Mouse (Mus musculus) intestine, embryonic 14.5 days (tissue): ENCODE measurements at regions not wholly inside any gene's neighbourhood (a gene's known extent, or its start where the extent isn't known, plus 50 kb on each side); places are given as distances from the start of the nearest gene placed in this dataset.

Experiments used
- ATAC-seq: fragments of 200-750 bp; cut with Nextera tagmentation; replicated peaks from 2 replicates; pipeline ENCODE4 v1.8.0; 2017; ENCODE audit warnings: low read depth, moderate number of reproducible peaks, moderate TSS enrichment, moderate library complexity; ENCODE audit not compliant: low FRiP score, low TSS enrichment
- DNase-seq: peaks from one replicate; pipeline ENCODE4 v3.0.0-alpha.2; 2018; ENCODE audit warnings: low spot score
- H3K27ac ChIP-seq: fragments of 300-500 bp; sonication (generic); 2 replicates; pipeline ENCODE4 v1.5.1; 2014; ENCODE audit warnings: low read depth, mild to moderate bottlenecking, control low read depth
- H3K27me3 ChIP-seq: fragments of 300-500 bp; sonication (generic); replicated peaks from 2 replicates; pipeline ENCODE4 v1.6.1; 2014; ENCODE audit warnings: low read length, control low read depth; ENCODE audit not compliant: control insufficient read depth, insufficient read depth
- H3K36me3 ChIP-seq: fragments of 300-500 bp; sonication (generic); 2 replicates; pipeline ENCODE4 v1.6.1; 2014; ENCODE audit warnings: low read length, control low read depth; ENCODE audit not compliant: control insufficient read depth, insufficient read depth
- H3K4me1 ChIP-seq: fragments of 300-500 bp; sonication (generic); replicated peaks from 2 replicates; pipeline ENCODE4 v1.6.1; 2014; ENCODE audit warnings: low read length, control low read depth, mixed read lengths; ENCODE audit not compliant: control insufficient read depth, insufficient read depth
- H3K4me2 ChIP-seq: fragments of 300-500 bp; sonication (generic); 2 replicates; pipeline ENCODE4 v1.6.1; 2014; ENCODE audit warnings: low read length
- H3K4me3 ChIP-seq: fragments of 300-500 bp; sonication (generic); 2 replicates; pipeline ENCODE4 v1.5.1; 2014; ENCODE audit warnings: low read depth, low read length, control low read depth, mixed read lengths
- H3K9ac ChIP-seq: fragments of 300-500 bp; sonication (generic); 2 replicates; pipeline ENCODE4 v1.6.1; 2014; ENCODE audit warnings: mild to moderate bottlenecking, low read length
- H3K9me3 ChIP-seq: fragments of 300-500 bp; sonication (generic); 2 replicates; pipeline ENCODE4 v1.6.1; 2016; ENCODE audit warnings: low read length, control low read depth; ENCODE audit not compliant: control insufficient read depth
- WGBS: fragments of 180-500 bp; shearing (Covaris S2); extraction: QIAGEN DNeasy Blood & Tissue Kit; methylation state at CpG from one replicate; pipeline ENCODE4 v1.1.7; 2014; 5-methylcytosine and 5-hydroxymethylcytosine counted together

DNA sequence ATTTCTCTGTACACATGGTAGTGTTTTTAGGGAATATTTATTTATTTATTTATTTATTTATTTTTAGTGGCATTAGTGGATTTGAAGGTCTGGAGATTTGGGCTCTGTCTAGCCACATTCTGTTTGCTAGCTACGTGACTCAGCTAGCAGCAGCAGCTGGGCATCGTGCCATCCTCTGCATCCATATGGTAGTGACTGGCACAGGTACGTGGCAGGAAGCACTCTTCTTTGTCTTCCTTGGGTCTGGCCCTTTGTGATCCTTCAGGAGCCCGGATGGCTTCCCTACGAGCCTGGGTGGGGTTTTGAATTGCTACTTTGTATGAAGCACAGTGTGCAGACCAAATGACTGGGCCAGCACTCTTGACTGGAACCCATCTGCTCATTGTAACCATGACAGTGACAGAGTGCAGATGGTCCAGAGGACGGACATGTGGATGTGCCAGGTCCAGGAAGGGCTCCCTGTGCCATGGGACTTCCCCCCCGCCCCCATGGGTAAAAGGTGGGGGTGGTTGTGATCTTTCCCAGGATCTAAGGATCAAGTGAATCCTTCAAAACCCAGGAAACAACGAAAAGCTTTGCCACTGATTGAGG lies 66.2 kb upstream of the Igfbp7 start:
- no peak for ATAC-seq
- Histone ChIP-seq H3K4me1 (no peaks in the 10 kb centered on the region), H3K9ac (no peak overlapping the region), H3K36me3 (no peaks in the 10 kb centered on the region), H3K9me3 (no peaks in the 10 kb centered on the region), H3K27ac (no peak overlapping the region), H3K27me3 (no peaks in the 10 kb centered on the region), H3K4me3 (no peak overlapping the region), H3K4me2 (no peak overlapping the region)
- no peak for DNase-seq
- WGBS, result 66% methylated on average over 8 of the region's 8 CpGs

- no peaks in the 10 kb centered on the region for H3K27me3 ChIP-seq
- H3K36me3 ChIP-seq, result no peaks in the 10 kb centered on the region
- no peak overlapping the region for H3K27ac ChIP-seq
- H3K4me2 ChIP-seq, result no peak overlapping the region
- no peaks in the 10 kb centered on the region for H3K9me3 ChIP-seq
- no peak overlapping the region for H3K9ac ChIP-seq
- ATAC-seq (no peak), DNase-seq (no peak)
- H3K4me3 ChIP-seq, result no peak overlapping the region
- H3K4me1 ChIP-seq, result no peaks in the 10 kb centered on the region
- WGBS, result 56% methylated on average over 15 of the region's 15 CpGs
Observed at GRCm38 (mm10) chr5:77469236-77469766, 61.5 kb upstream of the Igfbp7 start.

DNA sequence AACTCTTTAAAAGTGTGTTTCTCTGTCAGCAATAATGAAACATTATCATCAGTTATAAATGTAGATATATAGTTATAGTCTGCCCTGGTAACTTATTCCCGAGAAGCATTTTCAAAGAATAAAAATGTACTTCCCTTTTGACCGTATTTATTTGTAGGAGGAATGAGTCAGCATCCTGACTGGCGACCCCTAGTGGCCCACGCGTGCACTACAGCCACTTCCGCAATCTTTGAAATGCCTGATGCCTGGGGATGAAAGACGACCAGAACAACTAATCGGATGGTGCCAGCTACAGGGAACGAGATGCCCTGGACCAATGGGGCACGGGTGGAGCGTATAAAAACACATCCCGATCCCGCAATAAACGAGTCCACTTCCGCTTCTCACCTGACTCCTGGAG lies 60.6 kb upstream of the Igfbp7 start:
- Histone ChIP-seq H3K27me3 (no peaks in the 10 kb centered on the region), H3K4me1 (no peaks in the 10 kb centered on the region), H3K27ac (no peak overlapping the region), H3K36me3 (no peaks in the 10 kb centered on the region), H3K4me2 (no peak overlapping the region), H3K4me3 (no peak overlapping the region), H3K9ac (no peak overlapping the region), H3K9me3 (no peaks in the 10 kb centered on the region)
- DNase-seq (peak; percentile 77), ATAC-seq (no peak)
- WGBS, result 66% methylated on average over 15 of the region's 15 CpGs

GRCm38 (mm10) chr5:77464851-77465548 lies 57.2 kb upstream of the Igfbp7 start:
- Histone ChIP-seq H3K4me1 (no peaks in the 10 kb centered on the region), H3K36me3 (no peaks in the 10 kb centered on the region), H3K4me2 (no peak overlapping the region), H3K9ac (no peak overlapping the region), H3K27ac (no peak overlapping the region), H3K27me3 (no peaks in the 10 kb centered on the region), H3K9me3 (no peaks in the 10 kb centered on the region), H3K4me3 (no peak overlapping the region)
- ATAC-seq (no peak), DNase-seq (peak; percentile 62)
- 57% methylated on average over 19 of the region's 19 CpGs for WGBS

- Histone ChIP-seq H3K4me1 (no peaks in the 10 kb centered on the region), H3K36me3 (no peaks in the 10 kb centered on the region), H3K9ac (peak overlapping the region; percentile 44), H3K4me2 (peak overlapping the region; percentile 58), H3K27me3 (no peaks in the 10 kb centered on the region), H3K27ac (peak overlapping the region; percentile 34), H3K4me3 (peak overlapping the region; percentile 55), H3K9me3 (no peaks in the 10 kb centered on the region)
- DNase-seq (peak; percentile 100), ATAC-seq (peak; percentile 88)
- under 1% methylated on average over 29 of the region's 29 CpGs for WGBS
Observed at GRCm38 (mm10) chr5:77459896-77460717, 52.3 kb upstream of the Igfbp7 start.
